Mouse (Mus musculus) layer of hippocampus, adult 8-10 months (tissue): ENCODE results near the gene Hoxb4. TPM values are rescaled to one million over a fixed set of nuclear protein-coding genes. Genes with fewer than 3 reads are reported as not detected.

Experiments
- DNase-seq, 2 experiments: peaks; one replicate each; pipeline ENCODE4 v3.0.0; 2022; ENCODE audit warnings: low spot score in 2 of 2
- total RNA-seq, 4 experiments: library from RNA; stranded (reverse); gene quantifications; 2 replicates each; pipeline ENCODE4 v1.2.4; 2022

Hoxb4 gene
- under 1 TPM in 1 of 4 experiments, not detected in 3; 0.13 TPM for total RNA-seq

DNA sequence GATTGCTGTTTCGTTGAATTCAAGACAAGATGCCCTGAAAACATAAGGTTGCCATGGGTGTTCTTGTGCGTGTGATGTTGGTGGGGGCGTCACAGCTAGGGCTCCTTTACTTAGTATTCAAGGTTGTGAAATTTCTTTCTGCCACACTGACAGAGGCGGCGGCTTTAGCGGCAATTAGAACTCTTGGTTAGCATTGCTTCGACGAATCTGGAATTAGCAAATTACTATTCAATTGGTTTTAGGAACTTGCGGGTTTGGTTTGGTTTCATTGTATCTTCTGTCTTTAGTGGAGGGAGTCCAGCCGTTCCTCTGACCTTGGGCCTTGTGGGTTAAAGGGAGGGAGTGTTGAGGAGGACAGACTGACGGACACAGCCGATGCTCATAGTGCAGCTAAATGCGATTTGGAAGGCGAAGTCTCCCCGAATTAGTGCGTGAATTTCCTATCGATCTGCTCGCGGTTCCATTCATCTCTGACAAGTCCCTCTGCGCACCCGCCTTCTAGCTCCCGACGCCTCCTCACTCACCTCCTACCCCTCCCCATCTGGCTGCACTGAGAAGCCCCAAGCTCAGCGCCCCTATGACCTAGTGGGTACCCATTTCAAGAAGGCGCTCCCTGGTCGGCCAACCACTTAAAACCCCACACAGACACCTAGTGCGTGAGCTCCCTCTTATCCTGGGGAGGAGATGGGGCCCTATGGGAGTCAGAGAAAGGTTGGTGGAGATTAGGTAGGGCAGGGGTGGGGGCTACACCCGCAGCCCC, at the start of gene Hoxb4:
TSS of gene Hoxb4 (plus strand) at position 660 of the 760 bp plus-strand sequence.
- no peak for DNase-seq

DNA sequence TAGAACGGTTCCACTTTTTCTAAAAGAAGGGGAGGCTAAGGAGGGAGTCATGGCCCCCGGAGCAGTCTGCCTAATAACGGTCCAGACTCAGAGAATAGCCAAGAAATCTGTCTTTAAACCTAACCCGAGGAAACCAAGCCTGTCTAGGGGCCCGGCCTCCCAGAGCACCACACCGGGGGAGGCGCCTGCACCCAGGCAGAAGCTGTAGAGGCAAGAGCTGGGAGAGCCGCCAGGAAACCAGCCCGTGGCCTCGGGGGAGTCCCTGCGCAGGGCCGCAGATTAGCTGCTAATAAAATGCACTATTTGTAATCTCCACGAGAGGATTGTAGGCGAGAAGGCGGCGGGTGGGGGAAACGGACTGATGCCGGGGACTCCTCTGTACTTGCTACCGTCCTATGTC, 48.2 kb upstream of the Hoxb4 start:
- no peak for DNase-seq

DNA sequence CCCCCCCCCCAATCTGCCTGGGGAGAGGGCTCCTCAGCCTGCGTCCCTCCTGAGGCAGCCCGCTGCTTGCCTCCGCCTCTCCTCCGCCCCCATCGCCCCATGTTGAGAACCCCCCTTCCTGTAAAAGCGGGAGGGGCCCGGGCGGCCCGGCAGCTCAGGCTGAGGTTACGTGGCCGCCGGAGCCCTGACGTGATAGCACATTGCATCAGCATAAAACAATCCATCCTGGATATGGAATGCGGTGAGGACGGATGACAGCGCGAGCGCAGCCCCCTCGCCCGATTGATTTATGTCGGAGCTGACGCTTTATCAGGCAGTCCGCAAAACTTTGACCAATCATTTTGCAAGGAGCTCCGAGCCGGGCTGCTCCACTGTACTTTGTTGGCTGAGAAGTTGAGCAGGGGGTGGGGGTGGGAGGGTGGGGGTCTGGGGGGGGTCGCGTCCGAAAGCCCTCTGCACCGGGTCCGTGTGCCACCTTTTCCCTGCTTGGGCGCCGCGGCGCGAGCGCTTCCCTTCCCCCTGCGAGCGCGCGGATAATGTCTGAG, 47.0 kb upstream of the Hoxb4 start, which contains the start of gene Hoxb9:
TSS of gene Hoxb9 (plus strand) at position 462 of the 545 bp plus-strand sequence.
- no peak for DNase-seq

DNA sequence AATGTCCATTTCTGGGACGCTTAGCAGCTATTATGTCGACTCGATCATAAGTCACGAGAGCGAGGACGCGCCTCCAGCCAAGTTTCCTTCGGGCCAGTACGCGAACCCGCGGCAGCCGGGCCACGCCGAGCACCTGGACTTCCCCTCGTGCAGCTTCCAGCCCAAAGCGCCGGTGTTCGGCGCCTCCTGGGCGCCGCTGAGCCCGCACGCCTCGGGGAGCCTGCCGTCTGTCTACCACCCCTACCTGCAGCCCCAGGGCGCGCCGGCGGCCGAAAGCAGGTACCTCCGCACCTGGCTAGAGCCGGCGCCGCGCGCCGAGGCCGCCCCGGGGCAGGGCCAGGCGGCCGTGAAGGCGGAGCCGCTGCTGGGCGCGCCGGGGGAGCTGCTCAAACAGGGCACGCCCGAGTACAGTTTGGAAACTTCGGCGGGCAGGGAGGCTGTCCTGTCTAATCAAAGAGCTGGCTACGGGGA, 46.5 kb upstream of the Hoxb4 start:
- DNase-seq, result no peak

DNA sequence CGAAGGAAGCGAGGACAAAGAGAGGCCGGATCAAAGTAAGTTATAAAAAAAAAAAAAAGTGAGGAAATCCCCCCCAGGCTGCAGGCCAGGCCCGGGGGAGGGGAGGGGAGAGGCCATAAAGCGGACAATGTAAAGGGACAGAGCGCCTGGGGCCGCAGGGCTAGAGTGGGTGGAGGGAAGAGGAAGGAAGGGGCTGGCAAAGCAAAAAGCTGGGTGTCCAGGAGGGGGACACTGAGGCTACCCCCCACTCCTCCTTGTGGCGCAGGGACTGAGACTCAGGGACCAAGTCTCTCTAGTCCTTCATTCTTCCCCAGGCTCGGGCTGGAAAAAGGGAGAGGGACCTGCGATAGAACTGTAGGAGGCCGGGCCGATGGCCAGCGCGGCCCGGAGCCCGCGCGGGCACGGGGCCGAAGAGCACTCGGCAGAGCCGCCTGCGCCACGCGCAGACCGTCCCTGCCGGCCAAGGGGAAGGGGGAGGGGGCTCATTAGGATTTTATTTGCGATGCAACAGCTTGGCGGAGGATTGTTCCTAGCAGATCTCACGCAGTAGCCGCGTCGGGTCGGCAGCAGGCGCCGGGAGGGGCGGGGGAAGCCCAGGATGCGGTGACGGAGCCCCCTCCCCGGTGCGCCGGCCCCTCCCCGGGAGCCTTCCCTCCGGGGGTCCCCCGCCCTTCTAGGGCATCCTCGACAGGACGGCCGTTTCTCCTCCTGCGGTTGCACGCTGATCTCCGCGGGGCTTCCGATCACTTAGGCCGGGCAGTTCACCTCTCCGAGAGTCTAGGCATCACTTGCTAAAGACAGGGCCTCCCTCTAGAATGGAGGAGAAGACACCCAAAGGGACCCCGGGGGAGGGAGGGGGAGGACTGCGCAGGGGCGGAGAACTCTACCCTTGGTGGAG, 45.8 kb upstream of the Hoxb4 start:
- DNase-seq, result no peak

DNA sequence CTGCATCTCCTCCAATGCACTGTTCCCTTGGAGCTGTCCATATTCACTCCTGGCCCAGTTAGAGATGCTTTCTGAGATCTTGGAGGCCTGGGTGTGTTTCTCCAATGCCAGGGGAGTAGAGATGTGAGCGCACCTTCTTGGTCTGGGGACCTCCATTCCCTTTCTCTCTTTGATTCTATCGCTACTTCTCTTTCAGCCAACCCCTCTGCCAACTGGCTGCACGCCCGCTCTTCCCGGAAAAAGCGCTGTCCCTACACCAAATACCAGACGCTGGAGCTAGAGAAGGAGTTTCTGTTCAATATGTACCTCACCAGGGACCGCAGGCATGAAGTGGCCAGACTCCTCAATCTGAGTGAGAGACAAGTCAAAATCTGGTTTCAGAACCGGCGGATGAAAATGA, 43.6 kb upstream of the Hoxb4 start:
- DNase-seq, result no peak

DNA sequence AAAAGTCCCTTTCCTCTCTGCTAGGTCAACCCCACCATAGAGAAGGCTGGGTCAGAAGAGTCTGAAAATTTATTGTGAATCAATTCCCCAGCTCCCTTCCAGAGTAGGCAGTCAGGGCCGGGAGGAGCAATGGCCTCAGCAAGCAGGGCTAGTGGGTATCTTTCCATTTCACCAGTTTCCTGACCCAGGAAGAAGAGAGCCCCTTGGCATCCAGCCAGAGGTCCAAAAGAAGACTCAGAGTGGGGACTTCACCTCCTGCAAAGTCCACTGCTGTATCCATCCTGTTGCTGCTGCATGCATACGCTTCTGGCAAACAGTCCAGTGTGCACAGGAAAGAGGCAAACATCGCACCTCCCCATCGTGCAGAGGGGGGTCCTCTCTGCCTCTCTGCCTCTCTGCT, 42.2 kb upstream of the Hoxb4 start:
- DNase-seq, result no peak

DNA sequence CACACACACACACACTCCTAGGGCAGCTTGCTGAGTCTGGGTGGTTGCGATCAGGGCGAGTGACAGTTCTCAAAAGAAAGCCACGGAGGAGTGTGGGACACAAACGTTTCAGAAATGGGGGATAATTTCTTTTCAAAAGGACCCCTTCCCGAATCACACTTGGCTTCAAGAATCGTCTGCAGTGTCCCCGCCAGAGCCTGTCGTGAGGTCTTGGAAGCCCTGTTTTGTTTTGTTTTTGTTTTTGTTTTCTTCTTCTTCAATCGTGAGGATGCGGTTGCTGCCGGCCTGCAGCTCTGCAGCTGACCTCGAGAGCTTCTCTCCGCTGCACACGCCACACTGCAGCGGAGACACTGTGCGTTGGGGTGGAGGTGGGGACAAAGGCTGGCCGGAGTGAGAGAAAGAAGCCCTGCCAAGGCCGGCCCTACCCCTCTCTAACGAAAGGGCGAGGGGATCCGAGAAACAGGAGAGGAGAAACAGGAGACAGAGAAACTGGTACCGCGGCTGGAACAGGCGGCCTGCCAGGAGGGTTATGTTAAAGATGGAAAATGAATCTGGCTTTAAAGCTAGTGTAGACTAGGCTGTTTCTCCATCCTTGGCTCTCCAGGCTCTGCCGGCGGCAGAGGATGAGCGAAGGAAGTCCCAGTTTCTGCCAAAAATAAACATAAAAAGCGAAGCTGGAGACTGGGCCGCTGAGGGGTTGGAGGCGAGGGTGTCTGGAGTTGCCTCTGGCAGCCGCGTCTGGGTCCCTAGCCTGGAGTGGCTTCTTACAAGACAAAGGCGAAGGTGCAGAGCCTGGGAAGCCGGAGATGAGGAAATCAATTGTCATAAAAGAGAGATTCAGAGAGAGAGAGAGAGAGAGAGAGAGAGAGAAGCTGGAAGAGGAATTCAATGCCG, 40.7 kb upstream of the Hoxb4 start:
- no peak for DNase-seq

DNA sequence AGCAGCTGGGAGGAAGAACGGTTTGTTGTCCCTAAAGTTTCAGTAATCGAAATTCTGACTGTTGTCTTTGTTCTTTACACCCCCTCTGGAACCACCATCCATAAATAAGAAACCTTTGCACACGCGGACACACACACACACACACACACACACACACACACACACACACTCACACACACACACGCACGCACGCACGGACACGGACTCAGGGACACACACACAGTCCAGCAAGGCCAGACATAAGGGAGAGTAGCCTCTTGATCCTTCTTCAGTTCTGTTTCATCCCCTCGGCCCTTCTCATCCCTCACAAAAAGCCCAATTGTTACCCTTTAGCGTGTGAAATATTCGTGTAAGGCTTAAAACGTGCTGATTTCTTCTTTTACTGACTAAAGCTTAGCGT, 39.7 kb upstream of the Hoxb4 start:
- DNase-seq, result no peak

DNA sequence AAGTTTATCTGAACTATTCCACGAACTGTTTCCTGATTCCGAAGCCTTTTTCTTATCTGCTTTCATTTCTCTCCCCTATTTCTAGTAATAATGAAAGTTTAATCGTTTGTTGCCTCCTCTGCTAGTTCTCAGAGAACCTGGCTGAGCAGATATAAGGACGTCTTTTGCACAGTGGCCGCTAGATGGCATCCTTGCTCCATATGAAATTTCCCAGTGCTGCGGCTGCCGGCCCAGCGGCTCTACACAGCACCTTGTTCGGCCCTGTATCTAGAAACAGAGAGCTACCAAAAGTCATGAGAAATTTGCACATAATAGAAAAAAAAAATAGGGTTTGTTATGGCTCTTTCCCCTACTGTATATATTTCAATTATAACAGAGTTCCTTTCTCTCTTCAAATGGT, 39.3 kb upstream of the Hoxb4 start:
- DNase-seq, result peak; percentile 43 to 84

DNA sequence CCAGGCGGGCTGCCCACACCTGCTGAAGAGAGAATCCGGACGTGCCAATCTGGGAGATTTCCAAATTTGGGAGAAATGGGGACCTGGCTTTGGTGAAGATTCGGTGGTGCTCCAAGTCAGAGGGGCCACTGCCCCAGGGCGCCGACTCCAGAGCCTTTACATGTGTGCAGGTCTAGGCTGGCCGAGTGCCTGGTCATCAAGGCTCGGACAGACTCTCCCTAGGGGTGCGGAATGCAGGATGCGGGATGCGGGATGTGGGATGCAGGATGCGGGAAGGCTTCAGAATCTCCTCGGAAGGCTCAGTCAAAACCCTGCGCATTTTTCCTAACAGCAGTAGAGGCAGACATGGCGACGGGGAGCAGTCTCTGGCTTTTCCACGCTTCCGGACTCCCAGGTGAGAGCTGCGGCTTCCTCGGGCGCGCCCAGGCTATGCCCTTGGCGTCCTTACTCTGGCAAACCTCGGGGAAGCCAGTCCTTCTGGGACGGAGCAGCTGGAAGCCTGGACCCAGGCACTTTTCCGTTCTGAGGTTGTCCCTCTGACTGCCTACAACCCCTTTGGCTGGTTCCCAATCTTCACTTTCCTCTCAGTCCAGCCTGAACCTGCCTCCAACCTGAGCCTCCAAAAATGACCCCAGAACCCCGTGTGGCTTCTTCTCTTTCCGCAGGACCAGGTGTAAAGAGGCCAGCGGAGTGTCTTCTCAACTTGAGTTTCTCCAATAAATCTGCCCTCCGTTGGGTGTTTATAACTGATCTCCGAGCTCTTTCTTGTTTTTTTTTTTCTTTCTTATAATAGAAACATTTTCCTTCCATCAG, 38.4 kb upstream of the Hoxb4 start:
- no peak for DNase-seq

DNA sequence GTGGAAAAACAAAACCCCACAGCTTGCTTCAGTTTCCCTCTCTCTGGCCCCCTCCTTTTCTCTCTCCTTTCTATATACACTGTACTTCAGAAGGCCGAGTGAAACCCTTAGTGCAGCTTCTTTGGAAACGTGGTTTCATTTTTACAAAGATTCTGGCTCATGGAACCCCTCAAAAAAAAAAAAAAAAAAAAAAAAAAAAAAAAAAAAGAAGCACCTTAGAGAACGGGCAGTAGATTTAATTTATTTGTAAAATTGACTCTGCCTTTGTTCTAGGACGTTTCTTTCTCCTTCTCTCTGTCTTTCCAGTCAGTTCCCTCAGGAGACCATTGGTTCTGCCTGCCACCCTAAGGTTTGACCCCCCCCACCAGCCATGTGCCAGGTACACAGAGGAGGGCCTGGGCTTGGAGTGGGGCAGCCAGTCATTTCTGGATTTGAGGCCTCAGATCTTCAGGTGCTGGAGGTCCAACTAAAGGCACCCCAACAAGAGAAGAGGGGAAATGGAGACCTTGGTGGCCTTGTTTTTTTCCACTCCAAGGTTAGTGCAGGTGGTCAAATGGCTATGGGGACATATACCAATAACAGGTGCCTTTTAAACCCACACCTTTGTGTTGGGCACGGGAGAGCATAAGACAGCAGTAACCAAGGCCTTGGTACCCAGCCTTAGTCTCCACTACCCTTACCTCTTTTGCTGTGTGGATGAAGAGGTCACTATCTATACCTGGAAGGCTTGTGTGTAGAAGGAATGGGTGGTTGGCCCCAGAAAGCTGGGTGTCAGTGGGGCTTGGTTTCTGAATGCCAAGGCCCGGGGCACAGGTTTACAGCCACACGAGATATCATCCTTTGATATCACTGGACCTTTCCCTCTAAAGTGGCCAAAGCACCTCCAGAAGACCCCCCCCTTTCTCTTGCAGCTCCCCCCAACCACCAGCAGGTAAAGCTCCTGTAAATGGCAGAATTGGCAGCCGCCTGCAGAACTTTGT, 37.4 kb upstream of the Hoxb4 start:
- DNase-seq, result no peak

DNA sequence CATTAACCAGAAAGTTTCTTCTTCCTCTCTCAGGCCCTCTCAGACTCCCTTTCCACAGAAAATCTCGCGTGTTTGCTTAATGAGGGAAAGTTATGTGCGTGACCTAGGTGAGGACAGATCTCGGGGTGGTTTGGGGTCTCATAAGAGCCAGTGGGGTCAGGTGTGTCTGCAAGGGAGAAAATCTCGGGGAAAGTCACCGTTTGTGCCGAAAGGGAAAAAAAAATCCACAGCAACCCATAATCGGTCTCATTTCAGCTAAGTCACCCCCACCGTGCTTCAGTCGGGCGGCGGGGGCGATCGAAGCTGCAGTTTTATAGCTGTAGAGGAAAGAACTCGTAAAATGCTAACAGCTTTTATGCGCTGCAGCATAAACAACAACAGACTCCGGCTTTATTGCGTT, 36.7 kb upstream of the Hoxb4 start:
- no peak for DNase-seq

DNA sequence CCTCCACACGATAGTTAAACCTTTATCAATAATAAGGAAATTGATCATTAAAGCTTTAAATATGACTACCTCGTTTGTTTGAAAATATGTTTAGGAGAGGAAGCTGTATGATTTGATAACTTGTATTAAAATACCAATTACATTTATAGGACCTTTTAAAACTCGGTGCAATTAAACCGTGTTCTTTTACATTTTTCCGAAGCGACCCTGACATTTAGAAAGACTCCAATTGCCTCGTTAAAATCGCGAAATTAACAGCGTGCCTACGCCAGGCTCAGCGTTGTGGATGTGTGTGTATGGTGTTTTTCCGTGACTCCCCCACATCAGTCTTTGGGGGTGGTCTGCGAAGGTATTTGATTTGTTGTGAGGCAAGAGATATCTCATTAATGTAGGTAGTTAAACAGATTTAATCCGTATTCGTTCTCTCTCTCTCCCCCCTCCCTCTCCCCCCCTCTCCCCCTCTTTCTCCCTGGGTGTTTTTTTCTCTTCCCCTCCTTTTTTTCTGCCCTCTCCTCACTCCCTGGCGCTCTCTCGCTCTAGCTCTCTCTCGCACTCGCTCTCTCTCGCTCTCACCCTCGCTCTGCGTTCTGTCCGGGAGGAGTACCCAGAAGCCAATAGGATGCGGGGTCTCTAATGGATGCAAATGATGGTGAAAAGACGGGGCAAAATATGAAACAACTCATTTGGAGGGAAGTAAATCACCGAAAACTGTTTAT, 36.1 kb upstream of the Hoxb4 start, which contains the start of gene Hoxb8:
TSS of gene Hoxb8 (plus strand) at position 51 of the 716 bp plus-strand sequence.
- DNase-seq, result no peak

DNA sequence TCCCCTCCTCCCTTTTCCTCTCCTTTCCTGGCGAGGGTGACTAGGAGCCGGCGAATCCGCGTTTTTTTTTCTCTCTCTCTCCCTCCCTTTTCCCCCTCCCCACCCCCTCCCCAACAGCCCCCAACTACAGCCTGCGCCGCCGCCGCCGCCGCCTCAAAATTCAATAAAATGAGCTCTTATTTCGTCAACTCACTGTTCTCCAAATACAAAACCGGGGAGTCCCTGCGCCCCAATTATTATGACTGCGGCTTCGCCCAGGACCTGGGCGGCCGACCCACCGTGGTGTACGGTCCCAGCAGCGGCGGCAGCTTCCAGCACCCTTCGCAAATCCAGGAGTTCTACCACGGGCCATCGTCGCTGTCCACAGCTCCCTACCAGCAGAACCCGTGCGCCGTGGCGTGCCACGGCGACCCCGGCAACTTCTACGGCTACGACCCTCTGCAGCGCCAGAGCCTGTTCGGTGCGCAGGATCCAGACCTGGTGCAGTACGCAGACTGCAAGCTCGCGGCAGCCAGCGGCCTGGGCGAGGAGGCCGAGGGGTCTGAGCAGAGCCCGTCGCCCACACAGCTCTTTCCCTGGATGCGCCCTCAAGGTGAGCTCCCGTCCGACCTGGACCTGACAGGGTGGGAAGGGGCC, 35.2 kb upstream of the Hoxb4 start:
- DNase-seq, result no peak

DNA sequence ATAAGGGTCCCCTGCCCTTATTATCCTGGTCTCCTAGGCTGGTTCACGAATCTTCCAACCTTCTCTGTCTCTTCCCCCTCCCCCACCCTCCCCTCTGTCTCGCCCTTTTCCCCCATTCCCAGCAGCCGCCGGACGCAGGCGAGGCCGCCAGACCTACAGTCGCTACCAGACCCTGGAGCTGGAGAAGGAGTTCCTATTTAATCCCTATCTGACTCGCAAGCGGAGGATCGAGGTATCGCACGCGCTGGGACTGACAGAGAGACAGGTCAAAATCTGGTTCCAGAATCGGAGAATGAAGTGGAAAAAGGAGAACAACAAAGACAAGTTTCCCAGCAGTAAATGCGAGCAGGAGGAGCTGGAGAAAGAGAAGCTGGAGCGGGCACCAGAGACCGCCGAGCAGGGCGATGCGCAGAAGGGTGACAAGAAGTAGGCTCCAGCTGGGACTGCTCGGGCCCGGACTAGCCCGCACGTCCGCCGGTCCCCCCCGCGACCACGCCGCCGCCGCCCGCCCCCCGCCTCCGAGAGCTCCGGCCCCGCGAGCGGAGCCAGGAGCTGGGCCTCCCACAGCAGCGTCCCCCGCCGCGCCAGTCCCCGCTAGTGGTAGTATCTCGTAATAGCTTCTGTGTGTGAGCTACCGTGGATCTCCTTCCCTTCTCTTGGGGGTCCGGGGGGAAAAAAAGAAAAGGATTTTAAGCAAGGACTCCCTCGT, 33.9 kb upstream of the Hoxb4 start:
- DNase-seq, result no peak
